Mouse (Mus musculus) kidney, postnatal 36 days (tissue): Measurements from ENCODE around the gene Rps6kl1.

Experiments used
- DNase-seq, 2 experiments: peaks; one replicate each; pipeline ENCODE4 v3.0.0; 2021 to 2022; ENCODE audit warnings: mixed read lengths in 2 of 2

Rps6kl1 gene

DNA sequence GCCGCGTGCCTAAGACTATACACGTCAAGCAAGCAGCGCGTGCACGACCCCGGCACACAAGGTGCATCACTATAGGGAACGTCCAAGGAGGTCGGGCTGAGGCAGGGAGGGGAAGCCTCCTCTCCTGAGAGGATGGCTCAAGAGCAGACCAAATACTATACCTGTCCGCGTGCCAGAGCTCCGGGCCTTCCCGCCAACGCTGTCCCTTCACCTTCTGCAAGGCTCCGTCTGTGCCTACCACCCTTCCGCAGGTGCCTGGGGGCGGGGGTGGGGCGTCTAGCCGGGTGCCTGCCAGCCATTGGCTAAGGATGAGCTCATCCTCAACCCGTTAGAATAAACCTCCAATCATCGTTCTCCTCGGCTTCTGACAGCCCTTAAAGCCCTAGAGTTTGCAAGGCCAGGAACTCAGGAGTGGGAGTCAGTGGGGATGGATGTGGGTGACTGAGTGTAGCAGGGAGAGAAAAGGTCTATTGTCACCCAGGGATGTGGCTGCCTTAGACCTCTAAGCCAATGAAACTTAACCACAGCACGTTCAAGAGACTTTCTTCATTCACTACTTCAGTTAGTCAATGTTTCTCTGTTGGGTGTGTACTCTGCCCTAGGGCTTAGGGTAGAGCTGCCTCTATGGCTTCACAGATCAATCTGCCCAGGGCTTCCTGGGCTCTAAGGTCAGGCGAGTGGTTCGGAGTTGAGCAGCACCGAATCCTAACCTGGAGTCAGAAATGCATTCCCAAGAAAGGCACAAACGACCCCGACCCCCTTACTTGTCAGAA is at the start of gene Rps6kl1:
Gene Rps6kl1 (minus strand): TSS at position 263 of the 773 bp plus-strand sequence.
- peak; percentile 37 to 64 for DNase-seq

DNA sequence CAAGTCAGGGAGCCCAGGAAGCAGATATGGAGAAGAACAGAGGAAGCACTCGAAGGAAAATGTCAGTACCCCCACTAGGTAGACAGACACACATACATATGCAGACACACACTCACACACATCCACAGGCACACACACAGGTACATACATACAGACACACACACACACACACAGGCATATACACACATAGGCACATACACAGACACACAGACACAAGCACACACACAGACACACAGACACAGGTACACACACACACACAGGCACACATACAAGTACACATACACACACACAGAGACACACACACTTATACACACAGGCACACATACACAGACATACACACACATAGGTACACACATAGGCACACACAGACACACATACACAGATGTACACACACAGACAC is 48.9 kb upstream of the Rps6kl1 start:
- no peak for DNase-seq

GRCm38 (mm10) chr12:85197936-85198335 is 46.9 kb upstream of the Rps6kl1 start:
- DNase-seq: no peak

- DNase-seq: no peak
These were observed 46.3 kb upstream of the Rps6kl1 start for GRCm38 (mm10) chr12:85197371-85197770.

GRCm38 (mm10) chr12:85196191-85196590 is 45.1 kb upstream of the Rps6kl1 start:
- no peak for DNase-seq

DNA sequence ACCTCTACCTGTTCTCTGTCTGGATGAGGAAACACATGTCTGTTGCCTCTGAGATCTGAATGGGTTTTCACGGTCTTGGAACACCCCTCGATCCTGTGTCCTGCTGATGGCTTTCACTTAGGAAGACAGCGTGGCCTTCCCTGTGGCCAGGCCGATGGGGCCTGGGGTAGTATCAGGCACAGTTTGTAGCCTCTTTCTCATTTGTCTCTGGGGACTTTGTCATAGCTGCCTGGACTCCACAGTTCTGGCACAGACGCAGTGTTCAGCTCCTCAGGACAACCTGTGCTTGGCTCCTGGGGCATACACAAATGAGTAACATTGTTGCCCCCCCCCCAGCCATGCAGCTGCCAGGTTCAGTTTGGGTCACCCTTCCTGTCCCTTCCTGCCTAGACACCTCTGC is 44.0 kb upstream of the Rps6kl1 start:
- no peak for DNase-seq

- peak; percentile 75 to 90 for DNase-seq
These were observed 43.6 kb upstream of the Rps6kl1 start for GRCm38 (mm10) chr12:85194623-85195018.

DNA sequence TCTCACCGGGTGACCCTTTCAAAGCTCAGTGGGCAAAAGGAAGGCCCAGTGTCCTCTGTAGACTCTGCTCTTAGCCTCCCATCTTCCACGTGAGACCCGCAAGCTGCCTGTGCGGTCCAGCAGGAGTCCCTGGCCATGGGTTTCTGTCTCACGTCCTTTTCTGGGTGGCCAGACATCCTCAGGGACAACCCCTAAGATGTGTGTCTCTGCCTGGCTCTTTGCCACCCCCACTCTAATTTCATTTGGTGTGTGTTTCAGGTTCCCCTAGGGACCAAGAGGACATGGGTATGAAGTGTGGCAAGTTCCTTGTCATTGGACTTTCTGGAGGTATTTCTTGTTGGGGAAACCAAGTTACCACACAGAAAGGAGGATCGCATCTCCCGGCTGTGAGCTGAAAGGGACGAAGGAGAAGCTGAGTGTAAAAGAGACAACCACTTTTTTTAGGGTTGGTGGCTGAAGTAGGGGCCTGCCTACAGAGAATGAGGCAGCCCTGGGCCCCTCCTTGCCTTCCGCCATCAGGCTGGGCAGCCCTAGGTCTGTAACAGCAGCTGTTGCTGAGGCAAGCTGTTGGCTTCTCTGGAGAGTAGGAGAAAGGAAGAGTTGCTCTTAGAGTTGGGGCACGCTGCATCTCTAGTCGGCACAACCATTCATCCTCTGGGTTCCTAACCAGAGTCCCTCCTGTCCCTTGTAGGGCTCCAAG is 43.0 kb upstream of the Rps6kl1 start:
- no peak for DNase-seq

DNA sequence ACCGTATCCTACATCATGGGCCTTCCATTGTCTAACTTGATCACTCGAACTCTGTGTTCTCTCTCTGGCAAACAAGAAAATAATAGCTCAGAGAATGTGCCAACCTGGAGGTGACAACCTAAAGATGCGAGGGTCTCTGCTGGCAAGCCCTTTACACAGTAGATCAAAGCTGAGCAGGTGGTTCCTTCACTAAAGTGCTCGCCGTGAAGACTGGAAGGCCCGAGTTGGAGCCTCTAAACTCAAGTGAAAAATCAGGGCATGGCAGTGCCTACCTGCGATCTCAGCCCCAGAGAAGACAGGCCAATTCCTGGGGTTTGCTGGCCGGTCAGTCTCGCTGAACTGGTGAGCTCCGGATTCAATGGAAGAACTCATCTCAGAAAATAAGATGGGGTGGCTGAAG is 42.1 kb upstream of the Rps6kl1 start:
- DNase-seq: no peak

DNA sequence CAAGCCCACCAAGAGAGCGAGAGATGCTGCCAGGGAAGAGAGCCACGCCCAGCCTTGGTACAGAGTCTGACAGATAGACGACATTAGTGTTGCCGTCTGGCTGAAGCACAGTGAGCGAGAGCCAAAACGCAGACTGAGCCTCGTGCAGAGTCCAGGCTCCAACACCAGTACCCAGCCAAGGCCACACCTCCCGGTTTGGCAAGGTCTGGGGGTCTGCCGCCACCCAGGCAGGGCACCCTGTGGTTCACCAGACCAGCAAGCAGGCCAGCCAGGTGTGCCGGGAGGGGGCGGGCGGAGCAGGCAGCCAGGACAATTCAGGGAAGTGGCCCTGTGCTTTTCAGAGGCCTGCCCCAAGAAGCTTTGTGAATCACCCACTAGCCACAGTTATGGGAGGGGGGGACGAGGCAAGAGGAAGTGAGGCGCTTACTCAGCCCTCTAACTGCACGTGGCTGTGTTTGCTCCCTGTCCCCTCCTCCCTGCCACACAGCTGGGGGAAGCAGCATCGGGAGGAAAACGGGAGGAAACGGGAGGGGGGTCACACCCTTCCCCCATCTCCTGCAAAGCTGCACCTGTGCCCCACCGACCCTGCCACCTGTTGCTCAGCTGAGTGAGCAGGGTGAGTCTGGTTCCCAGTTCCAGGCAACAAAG is 41.5 kb upstream of the Rps6kl1 start:
- DNase-seq: peak; percentile 5 to 43

DNA sequence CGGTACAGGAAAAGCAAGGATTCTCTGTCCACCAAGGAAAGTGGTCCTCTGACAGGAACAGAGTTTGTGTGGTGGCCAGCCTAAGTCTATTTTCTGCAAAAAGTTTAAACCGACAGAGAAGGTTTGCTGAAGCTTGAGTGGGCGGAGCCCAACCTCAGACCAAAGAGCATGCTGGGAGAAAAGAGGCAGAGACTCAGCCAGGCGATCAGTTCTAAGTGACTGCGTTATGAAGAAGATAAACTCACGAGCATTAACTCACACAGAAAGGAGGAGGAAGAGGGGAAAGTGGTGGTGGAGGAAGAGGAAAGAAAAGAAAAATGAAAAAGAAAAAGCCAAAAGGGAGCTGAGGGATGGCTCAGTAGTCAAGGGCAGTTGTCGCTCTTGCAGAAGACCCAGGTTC is 39.2 kb upstream of the Rps6kl1 start:
- DNase-seq: no peak

DNA sequence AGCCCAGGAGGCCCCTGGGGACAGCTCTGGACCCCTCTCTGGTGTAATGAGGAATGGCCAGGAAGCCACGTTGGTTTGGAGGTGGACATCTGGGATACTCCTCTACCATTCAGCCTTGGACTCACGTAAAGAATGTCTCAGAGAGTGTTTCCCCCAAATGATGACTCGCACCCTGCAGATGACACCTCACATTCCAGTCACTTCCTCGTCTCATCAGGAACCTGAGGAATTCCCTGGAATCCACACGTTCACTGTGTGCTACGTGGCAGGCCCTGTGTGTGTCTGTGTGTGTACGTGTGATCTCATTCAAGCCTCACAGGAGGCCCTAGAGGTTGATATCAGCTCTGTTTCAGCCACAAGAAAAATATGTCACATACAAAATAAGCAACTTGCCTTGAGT is 35.3 kb upstream of the Rps6kl1 start:
- DNase-seq: no peak

DNA sequence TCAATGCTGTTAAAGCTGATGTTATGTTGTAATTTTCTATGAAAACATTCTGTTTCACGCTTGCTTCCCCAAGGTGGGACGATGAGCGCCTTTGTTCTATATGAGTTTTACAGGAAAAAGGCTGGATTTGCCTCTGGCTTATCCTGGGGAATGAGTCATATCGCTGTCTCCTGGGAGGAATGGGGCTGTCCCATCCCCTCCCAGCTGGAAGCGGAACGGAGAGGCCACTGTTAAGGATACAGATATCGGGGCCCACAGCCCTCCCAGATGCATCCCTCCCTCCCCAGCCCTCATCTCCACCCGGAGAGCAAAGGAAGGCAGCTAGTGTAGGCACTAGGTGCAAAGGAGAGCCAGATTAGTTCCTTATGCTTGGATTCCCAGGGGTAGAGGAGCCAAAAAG is 34.7 kb upstream of the Rps6kl1 start:
- DNase-seq: no peak

DNA sequence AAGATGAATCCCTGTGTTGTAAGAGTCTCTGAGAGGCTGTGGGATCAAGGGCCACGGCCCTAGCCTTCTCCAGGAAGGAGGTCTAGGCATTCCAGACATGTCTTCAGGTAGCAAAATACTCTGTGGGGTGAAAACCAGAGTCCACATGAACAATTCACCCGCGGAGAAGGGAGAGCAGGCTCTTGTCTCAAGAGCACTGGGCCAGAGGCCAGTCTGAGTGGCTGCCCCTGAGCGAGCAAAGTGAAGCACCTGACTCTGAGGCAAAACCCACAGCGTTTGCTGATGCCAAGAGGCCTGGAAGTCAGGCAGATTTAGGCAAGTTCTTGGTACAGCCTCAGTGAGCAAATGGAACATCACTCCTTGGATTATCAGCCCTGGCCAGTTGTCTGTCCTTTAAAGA is 33.1 kb upstream of the Rps6kl1 start:
- peak in 1 of 2 experiments; percentile 7 for DNase-seq

GRCm38 (mm10) chr12:85182898-85183297 is 31.8 kb upstream of the Rps6kl1 start:
- DNase-seq: no peak

- no peak for DNase-seq
These were observed 31.2 kb upstream of the Rps6kl1 start for GRCm38 (mm10) chr12:85182345-85182643.

DNA sequence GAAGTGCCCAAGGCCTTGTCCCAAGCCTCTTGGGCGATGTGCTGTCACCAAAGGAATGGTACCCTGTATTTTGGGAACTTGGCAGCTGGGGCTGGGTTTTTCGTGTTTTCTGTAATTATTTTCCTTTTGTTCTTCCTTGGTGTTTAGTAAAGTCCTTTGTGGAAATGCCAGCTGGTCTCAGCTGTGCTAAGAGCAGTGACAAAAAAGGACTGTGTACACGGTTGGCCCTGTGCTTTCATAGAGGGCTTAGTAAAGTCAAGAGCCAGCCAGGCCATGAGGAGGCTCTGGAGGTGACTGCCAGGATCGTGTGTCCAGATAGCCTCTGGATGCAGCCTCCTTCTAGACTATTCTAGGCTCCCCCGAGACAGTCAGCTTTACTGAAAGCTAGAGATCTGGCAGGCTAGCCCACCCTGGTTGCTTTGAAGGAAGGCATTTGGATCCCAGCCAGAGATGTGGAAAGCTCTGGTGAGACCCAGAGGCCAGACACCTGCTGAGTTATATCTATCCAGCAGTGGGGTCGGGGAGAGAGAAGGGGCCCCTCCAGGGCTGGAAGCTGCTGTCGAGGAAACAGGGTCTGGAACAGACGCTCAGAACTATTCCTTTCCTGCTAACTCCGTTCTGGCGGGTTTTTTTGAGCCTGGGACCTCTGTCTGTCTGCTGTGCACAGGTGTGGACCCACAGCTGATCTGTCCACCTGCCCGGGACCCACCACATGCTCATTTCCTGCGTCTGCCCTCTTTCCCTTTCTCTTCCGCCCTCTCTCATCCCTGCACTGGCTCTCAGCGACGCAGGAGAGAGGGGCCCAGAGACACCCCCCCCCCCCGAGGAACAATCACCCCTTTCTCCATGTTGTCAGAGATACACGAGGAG is 30.6 kb upstream of the Rps6kl1 start:
- no peak for DNase-seq

GRCm38 (mm10) chr12:85178294-85178693 is 27.2 kb upstream of the Rps6kl1 start:
- no peak for DNase-seq

DNA sequence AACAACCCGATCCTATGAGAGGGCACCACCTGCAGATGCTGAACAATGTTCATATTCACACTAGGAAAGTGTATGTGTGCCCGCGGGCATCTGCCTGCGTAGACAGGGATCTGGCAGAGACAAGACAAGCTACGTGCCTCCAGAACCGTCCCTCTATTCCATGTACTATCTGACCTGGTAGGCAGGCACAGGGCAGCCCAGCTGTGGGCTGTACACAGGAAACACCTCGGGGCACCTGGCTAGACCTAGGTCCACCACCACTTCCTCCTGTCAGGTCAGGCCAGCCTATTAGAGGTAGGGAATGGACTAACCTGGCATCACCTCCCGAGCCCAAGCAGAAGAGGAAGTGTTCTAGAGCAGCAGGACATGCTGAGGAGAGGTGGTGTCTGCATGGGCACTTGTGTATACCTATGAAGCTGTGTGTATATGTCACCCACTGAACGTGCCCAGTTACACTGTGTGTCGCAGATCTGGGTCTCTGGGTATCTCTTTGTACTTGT is 26.7 kb upstream of the Rps6kl1 start, which contains the start of gene Pgf:
Gene Pgf (minus strand): TSS at position 51 of the 500 bp plus-strand sequence.
- no peak for DNase-seq

- DNase-seq: peak in 1 of 2 experiments; percentile 63
These were observed 25.9 kb upstream of the Rps6kl1 start for GRCm38 (mm10) chr12:85176846-85177523.

GRCm38 (mm10) chr12:85175926-85176845 is 25.1 kb upstream of the Rps6kl1 start:
- DNase-seq: peak in 1 of 2 experiments; percentile 37
